Mouse (Mus musculus): Measurements from ENCODE around the gene St6galnac5. TPM values are rescaled to one million over a fixed set of nuclear protein-coding genes. Genes with fewer than 3 reads are reported as not detected.
A peak's percentile ranks its signal among the peaks of the same experiment; 100 is the strongest.

St6galnac5 gene
- total RNA-seq, 1 experiment from 2014 or later: 0.70 TPM

DNA sequence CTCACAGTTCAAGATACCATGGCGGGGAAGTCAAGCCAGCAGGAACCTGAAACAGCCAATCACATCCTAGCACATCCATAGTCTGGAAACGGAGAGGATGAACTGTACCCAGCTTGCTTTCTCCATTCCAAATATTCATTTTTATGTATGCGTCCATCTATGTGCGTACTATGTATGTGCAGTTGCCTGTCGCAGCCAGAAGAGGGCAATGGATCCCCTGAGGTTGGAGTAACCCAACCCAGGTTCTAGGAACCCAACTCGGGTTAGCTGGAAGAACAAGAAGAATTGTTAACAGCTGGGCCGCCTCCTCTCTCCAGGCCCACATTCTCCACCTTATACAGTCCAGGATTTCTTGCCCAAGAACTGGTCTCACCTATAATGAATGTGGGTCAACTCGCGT is 31.1 kb downstream of the St6galnac5 start:
- DNase-seq: no peak

DNA sequence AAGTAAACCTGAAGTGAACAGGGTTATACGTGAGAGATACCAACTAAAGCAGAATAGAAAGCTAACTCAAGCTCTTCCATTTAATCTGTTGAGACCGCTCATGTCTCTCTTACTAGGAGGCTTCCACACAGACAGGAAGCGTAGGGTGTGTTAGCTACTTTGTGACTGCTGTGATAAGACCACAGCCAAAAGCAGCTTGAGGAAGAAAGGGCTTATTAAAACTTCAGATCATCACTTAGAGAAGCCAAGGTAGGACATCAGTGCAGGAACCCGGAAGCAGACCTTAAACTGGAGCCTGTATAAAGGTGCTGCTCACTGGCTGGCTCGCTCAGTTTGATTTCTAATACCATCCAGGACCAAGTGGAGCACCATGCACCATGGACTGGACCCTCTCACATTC is 31.7 kb downstream of the St6galnac5 start:
- DNase-seq: no peak

DNA sequence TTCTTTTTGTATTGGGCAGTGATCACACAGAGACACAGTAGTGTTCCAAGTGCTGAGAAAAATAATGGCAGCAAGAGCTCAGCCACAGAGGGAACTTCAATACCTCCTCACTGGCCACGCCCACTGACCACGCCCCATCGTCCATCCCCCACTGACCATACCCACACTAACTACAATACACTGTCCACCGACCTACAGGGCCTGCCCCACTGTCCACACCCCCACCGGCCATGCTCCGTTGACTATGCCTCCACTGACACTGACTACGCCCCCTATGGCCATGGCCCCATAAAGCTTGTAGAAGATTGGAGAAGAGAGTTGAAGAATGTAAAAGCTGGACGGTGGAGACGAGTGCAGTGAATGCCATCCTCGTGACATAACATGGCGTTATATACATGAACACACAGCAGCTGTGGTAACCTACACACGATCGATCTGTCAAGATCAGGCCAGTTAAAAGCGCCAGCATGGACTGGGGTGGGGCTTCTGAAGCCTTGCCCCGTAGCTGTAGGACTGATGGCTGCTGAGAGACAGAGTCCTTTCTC is 32.7 kb downstream of the St6galnac5 start:
- DNase-seq: no peak

DNA sequence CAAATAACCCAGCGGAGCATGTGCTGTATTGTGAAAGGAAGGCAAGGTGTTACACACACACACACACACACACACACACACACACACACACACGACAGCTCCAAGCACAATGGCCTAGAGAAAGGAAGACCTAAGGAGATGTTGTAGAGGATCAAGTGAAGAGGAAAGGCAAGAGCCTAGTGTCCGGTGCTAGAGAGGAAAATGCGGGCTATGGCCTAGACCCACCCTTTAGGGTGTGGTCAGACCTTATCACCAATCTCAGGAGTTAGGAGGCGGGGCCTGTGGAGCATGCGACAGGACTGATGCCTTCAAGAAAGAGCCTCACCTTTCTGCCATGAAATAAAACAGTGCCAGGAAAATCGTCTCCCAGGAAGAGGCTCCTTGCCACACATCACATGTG is 33.5 kb downstream of the St6galnac5 start:
- DNase-seq: no peak

DNA sequence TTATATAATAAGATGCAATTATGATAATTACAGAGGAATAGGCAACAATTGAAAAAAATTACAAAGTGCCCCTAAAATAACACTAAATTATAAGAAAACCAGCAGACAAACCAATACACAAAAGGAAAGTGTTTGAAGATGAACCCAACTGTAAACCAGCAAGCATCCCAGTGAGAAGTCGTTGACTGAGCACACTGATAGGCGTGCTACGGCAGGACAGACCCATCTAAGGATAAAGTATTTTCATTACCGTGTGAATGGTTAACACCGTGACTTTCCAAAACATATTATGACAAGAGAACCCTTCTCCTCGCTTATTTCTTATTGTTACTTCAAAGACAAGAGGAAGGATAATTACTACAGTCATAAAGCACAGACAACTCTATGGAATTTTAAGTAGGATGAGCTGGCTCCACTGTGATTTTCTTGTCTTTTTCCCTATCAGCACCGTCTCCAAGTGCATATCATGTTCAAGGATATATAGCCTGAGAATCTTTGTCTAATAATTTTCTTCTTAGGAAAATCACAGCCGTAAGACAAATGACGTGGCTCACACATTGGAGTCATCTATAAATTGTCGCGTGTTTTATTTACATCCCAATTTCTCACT is 34.9 kb downstream of the St6galnac5 start:
- no peak for DNase-seq

DNA sequence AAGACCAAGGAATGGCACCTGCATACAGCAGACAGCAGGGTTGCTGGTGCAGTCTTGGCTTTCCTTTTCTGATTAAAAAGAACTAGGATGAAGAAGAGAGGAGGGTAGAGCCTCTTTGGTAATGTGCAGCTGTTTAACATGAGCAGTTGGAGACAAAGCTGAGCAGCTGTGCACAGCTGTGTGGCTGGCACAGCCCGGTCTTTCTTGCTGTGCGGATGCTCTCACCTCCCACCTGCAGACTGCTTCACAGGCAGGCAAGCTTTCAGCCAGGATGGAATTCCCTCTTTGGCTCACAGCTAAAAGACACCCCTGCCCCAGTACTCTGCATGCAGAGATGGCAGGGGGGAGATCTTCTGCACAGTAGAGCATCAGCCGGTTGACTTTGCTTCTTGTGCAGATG is 37.3 kb downstream of the St6galnac5 start:
- DNase-seq: no peak

DNA sequence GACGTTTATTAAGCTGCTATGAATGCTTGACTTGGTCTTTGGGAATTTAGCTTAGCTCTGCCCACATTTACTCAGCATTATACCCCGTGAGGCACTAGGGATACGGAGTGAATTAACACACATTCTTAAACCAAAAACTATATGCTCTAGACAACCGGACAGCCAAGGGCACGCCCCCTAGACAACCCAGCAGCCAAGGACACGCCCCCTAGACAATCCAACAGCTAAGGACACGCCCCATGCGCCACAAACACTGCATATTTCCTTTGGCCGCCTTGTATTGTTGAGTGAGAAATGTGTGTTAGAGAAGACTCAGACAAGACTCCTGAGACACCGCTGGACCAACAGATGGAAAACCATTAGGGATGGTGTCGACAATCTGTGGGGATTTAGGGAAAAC is 39.1 kb downstream of the St6galnac5 start:
- no peak for DNase-seq

DNA sequence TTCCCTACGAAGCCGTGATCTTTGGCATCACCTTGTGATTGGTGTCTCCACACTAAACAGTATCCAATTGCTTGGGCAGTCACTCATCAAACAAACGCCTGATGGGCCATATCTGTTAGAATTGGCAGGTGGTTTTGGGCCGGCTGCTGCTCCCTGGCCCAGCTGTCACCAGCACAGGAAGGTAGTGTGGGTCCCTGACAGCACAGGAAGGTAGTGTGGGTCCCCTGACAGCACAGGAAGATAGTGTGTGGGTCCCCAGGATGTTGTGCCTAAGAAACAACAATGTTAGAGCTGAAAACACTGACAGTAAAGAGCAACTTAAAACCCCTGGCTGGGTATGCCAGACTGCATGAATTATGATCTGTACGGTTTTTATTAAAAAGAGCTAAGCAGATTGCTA is 40.4 kb downstream of the St6galnac5 start:
- DNase-seq: no peak

DNA sequence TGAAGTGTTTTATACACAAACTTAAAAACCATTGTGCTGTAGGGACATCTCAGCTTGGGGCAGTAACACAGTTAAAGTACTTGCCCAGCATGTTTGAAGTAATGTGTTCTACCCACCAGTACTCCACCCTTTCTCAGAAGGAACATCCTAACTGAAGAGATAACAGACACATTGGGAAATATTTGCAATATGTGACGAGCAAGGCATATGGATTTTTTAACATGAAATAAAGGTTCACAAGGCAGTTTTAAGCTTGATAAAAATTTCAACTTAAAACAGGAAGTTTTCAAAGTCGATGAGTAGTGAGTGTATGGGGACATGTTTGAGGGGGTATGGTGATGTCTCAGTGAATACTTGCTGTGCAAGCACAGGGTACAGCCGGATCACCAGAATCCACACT is 45.7 kb downstream of the St6galnac5 start:
- DNase-seq: no peak

DNA sequence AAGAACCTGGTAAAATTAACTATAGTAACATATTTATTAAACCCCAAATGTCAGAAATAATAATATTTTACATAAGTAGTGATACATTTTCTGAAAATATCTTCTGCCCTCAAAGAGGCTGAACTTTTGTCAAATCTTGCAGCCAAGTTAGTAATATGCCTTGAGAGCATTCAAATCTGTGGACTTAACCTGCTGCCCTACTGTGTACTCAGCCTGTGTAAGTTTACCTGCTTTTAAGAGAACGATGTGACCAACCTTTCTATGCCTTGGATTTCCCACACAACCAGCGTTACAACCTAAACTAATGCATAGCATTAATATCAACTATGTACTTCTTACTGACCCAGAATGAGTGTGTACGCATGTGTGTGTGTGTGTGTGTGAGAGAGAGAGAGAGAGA is 48.3 kb downstream of the St6galnac5 start:
- no peak for DNase-seq

DNA sequence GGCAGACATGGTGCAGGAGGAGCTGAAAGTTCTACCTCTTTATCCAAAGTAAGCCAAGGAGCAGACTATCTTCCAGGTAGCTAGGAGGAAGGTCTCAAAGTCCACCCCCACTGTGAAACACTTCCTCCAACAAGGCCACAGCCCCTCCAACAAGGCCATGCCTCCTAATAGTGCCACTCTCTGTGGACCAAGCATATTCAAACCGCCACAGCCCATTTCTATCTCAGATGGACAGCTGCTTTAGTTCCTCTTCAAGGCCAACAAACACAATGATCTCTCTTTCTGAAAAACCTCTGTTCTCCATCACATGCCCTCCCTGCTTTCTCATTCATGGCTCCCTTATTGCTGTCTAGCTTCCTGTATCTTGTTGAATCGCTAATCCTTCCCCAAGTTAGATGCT is 49.5 kb downstream of the St6galnac5 start:
- DNase-seq: no peak

DNA sequence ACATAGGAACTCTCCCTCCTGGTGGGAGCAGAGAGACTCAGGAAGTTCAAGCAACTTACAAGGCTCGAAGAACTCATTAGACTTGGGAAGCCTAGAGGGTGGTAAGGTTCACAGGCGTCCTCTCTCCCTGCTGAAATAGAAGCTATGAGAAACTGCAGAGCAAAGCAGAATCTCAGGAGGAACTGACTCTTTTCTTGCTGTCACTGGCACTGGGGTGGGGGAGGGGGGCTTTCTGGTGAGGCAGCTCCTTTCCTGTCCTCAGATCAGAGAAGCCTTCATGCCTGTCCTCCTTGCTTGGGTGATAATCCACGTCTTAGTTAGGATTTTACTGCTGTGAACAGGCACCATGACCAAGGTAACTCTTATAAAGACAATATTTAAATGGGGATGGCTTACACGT is 50.0 kb downstream of the St6galnac5 start:
- DNase-seq: no peak

DNA sequence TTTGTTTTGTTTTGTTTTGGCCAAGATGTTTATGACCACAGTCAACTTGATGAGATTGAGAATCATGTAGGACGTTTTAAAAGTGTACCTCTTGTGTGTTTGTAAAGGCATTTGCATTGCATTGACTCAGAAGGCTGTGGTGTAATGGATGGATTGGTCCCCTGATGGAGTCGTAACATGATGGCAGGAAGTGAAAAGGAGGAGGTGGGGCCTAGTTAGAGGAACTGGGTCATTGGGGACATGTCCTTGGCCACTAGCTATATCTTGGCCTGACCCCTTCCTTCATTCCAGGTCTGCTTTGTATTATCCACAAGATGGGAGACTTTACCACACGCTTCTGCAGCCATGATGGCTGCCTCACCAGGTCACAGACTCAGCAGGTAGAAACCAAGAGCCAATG is 50.7 kb downstream of the St6galnac5 start:
- no peak for DNase-seq

DNA sequence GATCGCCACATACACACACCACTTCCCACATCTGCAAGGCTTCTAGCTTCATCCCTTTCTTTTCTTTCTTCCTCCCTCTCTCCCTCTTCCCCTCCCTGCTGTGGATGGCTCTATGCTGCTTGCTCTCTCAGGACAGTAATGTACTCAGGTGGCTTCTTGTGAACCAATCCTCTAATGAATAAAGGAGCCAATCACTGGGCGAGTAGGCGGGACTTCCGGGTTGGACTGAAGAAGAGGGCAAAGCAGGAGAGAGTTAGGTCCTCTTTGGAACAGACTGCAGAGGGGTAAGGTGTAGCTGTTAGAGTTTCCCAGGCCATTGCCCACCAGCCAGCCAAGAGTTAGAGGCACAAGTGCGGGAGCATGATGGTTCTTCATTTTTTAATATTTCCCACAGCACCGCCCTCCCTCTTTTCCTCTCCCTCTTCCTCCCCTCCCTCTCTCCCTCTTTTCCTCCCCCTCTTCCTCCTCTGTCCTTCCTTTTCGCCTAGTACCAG is 52.2 kb downstream of the St6galnac5 start:
- DNase-seq: peak; percentile 14

DNA sequence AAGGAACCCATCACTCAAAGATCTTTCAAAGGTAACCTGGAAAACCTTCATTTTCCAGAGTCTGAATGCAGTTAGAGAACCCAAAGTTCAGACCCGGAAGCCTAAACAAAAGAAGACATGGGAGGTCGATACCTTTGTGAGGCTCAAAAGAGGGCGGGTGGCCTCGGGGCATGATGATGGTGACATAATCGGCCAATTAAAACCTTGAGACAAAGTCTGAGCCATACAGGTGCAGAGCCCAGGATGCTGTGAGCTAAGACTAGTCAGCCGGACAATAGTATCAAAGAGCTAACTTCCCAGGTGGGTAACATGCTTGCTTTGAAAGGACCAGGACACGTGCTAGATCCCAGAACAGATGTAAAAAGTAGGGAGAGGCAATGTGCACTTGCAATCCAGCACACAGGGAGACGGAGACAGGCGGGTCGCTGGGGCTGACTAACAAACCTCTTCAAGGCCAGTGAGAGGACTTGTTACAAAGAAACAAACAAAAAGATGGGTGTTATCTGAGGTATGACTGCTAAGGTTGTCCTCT is 52.7 kb downstream of the St6galnac5 start:
- DNase-seq: no peak

DNA sequence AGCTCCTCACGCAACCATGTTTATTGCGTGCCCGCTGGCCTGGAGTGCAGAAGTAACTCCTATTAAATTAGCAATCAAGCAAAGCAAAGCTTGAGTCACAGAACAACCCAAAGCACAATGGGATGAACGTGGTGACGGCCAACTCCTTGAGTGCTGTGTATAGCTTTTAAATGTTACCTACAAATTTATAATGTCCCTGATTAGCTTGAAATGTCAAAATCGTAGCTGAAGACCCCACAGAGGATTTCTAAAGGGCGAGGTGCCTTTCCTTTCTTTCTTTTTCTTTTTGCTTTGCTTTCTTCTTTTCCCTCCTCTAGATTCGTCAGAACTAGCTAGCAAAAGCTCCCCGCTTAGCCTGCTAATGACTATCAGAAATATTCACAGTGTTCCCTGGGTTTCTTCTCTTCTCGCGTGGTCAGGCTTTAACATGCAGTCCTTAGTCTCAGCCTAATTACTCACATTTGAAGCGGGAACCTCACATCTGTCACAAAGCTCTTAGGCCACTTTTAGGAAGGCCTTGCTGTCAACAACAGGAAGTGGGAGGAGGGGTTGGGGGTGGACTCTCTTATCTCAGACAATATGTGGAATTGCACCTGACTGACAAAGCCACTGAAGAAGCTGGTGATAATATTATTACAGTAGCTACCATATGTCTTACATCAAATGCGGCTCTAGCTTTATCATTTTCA is 53.6 kb downstream of the St6galnac5 start:
- peak; percentile 10 for DNase-seq

DNA sequence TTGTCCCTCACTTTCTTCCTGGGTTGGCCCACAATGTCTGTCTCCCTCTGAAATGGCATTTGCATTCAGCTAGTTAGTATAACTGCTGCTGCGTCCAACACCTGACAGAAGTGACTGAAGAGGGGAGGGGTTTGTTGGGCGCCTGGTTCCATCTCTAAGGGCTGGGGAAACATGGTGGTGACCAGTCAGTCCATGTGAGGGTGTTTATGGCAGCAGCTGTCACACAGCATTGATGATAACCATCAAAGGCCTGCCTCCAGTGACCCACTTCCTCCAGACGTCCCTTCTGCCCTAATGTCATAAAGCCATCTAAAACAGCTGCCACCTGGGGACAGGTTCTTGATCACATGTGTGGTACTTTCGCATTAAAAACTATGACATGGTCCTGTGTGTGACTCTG is 55.9 kb downstream of the St6galnac5 start:
- no peak for DNase-seq

DNA sequence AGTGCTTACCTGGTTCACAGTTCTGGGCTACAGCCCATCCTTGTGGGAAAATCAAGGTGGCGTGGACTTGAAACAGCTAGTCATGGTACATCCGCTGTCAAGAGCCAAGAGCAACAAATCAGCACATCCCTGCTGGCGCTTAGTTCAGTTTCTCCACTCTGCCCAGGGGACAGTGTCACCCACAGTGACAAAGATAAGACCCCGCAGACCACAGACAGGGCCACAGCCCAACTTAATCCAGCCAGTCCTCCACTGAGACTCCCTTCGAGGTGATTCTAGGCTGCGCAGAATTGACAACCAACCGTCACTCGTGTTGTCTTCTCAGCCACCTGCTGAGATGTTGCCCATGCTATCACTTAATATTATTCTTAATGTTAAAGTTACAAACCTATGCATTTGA is 56.7 kb downstream of the St6galnac5 start:
- DNase-seq: no peak

DNA sequence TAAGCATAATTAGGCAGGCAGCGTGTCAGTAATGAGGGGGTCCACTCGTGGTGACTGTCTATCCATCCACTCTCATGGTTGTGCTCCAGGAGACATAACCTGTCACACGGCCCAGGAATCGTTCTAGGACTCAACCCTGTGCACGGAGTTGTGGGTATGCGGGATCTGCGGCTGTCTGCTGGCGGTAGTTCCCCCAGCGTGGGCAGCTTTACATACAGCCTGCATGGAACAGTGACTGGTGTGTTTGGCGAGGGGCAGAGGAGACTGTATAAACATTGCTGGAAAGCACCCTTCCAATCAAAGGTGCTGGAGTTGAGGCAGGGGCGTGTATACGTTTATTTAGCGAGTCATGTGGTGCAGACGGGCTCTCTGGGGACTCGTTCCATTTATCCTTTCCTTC is 58.5 kb downstream of the St6galnac5 start:
- DNase-seq: no peak

DNA sequence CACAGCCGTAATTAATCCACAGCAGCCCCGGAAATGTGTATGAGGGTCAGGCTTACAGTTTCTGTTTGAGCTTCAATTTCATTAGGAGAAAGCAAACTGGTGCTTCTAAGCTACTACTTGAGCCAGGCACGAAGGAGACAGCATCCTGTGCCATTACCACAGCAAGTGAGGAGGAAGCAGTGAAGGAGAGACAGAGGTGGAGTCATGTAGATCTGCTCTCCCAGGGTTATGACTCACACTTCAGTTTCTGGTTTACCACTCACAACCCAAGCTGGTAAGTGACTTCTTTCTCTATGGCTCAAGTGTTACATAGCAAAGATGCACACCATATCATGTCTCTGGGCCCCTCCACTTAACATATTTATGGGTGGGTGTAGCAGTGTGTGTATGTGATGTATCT is 61.7 kb downstream of the St6galnac5 start:
- DNase-seq: no peak

DNA sequence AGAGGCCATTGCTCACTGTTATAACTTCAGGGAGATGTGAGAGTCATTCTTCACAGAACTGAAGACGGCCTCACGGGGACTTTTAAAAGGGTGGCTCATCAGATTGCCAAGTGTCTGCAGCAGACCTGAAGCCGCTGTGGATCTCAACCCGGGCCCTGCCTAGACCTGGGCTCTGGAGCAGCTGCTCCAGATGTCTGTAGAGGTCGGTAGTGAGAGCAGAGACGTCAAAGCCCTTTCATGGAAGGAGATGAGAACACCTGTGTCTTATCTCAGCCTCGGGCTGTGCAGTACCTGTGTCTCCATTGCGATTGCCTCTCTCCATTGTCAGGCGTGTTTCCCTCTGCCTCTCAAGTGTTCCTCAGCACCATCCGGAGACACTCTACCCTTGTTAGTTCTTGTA is 62.9 kb downstream of the St6galnac5 start:
- DNase-seq: no peak

DNA sequence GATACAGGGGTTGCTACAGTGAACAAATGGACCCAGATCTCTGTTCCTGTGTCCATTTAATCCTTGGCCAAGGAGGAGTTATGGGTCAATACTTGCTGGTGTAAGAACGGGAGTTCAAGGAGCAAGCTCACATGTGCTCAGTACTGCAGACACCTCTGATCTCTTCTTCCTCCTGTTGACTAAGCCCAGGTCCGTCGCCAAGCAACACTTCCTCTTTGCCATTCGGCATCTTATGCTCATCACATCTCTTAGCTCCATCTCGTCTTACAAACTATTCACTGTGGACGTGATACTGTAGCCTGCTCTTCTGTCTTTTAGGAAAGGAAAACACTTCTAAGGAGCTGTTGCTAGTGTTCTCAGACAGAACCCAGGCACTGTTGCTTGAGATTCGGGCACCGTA is 64.5 kb downstream of the St6galnac5 start:
- no peak for DNase-seq

DNA sequence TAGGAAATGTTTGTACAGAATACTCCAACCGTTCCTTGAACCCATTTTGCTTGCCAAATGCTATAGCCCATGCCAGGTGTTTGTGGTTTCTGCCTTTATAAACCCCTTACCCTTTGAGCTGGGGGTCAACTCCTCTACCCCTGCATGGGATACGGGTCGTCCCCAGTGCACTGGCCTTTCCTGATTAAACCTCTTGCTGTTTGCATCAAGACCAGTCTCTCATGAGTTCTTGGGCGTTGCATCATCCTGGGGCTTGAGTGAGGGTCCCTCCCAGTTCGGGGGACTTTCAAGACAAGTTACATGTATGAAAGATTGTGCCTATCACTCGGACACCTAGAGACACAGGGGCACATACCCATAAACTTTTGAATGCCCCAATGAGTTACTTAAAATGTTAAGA is 67.7 kb downstream of the St6galnac5 start:
- no peak for DNase-seq

DNA sequence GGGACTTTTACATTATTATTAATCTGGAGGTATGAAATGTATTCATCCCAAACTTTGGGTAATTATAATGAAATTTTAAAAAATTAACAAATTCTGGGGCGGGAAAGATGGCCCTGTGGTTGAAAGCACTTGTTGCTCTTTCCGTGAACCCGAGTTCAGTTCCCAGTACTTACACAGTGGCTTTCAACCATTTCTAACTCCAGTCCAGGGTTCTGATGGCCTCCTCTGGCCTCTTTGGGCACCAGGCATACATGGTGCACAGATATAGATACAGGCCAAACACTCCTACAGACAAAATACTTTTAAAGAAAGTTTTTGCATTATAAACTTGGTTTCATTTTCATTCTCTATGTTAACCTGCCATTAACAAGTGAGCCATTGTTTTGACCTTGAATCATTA is 68.4 kb downstream of the St6galnac5 start:
- DNase-seq: no peak
